Mouse (Mus musculus) midbrain, embryonic 10.5 days (tissue): ENCODE measurements around the gene Usp29. TPM values are rescaled to one million over a fixed set of nuclear protein-coding genes. Genes with fewer than 3 reads are reported as not detected.

Experiments
- DNase-seq: peaks from one replicate; pipeline ENCODE4 v3.0.0-alpha.2; 2017; ENCODE audit warnings: low spot score
- H3K27ac ChIP-seq: fragments of 300-500 bp; sonication (generic); replicated peaks from 2 replicates; pipeline ENCODE4 v1.5.1; 2016; ENCODE audit warnings: mild to moderate bottlenecking
- H3K27me3 ChIP-seq: fragments of 300-500 bp; sonication (generic); 2 replicates; pipeline ENCODE4 v1.6.1; 2016; ENCODE audit warnings: low read depth, mild to moderate bottlenecking; ENCODE audit not compliant: poor library complexity, severe bottlenecking
- H3K36me3 ChIP-seq: fragments of 300-500 bp; sonication (generic); 2 replicates; pipeline ENCODE4 v1.6.1; 2016; ENCODE audit warnings: mild to moderate bottlenecking, moderate library complexity
- H3K4me1 ChIP-seq: fragments of 300-500 bp; sonication (generic); 2 replicates; pipeline ENCODE4 v1.6.1; 2016
- H3K4me3 ChIP-seq: fragments of 300-500 bp; sonication (generic); 2 replicates; pipeline ENCODE4 v1.5.1; 2016; ENCODE audit warnings: mild to moderate bottlenecking, moderate library complexity
- H3K9me3 ChIP-seq: fragments of 300-500 bp; sonication (generic); replicated peaks from 2 replicates; pipeline ENCODE4 v1.6.1; 2016; ENCODE audit warnings: mild to moderate bottlenecking
- WGBS: fragments of 180-500 bp; shearing (Covaris S2); methylation state at CpG from one replicate; pipeline ENCODE4 v1.1.7; 2016; 5-methylcytosine and 5-hydroxymethylcytosine counted together
- polyA plus RNA-seq: library from polyadenylated mRNA; unstranded; fragments of >200 nt; fragmentation: Nextera tagmentation; extraction: Ambion mirVana; gene quantifications from 2 replicates; pipeline ENCODE4 v1.2.1, GENCODE M21; 2016

The Usp29 gene
- polyA plus RNA-seq, 1 experiment from 2014 or later = 7.7 TPM

- DNase-seq = no peak
- Histone ChIP-seq H3K4me3 (no peak overlapping the region), H3K9me3 (no peaks in the 10 kb centered on the region), H3K27ac (0 out of 2 replicates have a peak overlapping the region, but pooled peaks have one; percentile 1), H3K4me1 (peaks cover 26% of the 10 kb centered on the region), H3K36me3 (no peaks in the 10 kb centered on the region), H3K27me3 (peaks cover 7% of the 10 kb centered on the region; the same call in 1 of the 2 replicates)
- WGBS = 93% methylated on average over 10 of the region's 10 CpGs
Observed at GRCm38 (mm10) chr7:6776314-6777059, 46.1 kb downstream of the Usp29 start.

GRCm38 (mm10) chr7:6777107-6777506, 46.7 kb downstream of the Usp29 start:
- no peaks in the 10 kb centered on the region for H3K9me3 ChIP-seq
- H3K27ac ChIP-seq = peak overlapping the region; percentile 1; the same call in 1 of the 2 replicates
- H3K4me3 ChIP-seq = no peak overlapping the region
- H3K36me3 ChIP-seq = no peaks in the 10 kb centered on the region
- DNase-seq = no peak
- 76% methylated on average over 2 of the region's 2 CpGs for WGBS
- peaks cover 11% of the 10 kb centered on the region for H3K27me3 ChIP-seq
- peaks cover 31% of the 10 kb centered on the region for H3K4me1 ChIP-seq

DNA sequence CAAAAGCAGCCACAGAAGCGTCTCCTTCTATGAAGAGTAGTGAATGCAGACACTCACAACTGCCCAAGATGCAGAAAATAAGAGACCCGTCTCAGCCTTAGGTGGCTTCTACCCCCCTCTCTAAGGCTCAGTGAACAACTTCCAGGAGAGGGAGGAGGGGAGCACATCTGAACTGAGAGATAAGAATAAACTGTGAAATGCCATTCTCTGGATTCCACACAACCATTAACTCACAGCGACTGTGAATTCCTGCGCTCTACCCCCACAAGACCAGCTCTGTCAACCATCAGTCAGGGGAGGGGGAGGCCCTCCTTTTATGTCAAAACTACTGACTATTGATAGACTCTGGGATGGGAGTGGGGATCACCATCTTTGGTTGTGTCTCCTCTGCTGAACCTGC, 47.3 kb downstream of the Usp29 start:
- Histone ChIP-seq H3K27me3 (peaks cover 17% of the 10 kb centered on the region), H3K27ac (peak overlapping the region; percentile 1; the same call in 1 of the 2 replicates), H3K4me1 (peaks cover 31% of the 10 kb centered on the region), H3K4me3 (no peak overlapping the region), H3K9me3 (no peaks in the 10 kb centered on the region), H3K36me3 (no peaks in the 10 kb centered on the region)
- 66% methylated on average over 4 of the region's 4 CpGs for WGBS
- no peak for DNase-seq

GRCm38 (mm10) chr7:6779172-6779571, 48.8 kb downstream of the Usp29 start:
- H3K27me3 ChIP-seq = peaks cover 22% of the 10 kb centered on the region
- 88% methylated on average over 5 of the region's 5 CpGs for WGBS
- no peak overlapping the region for H3K27ac ChIP-seq
- H3K4me1 ChIP-seq = peaks cover 28% of the 10 kb centered on the region
- no peaks in the 10 kb centered on the region for H3K36me3 ChIP-seq
- no peak overlapping the region for H3K4me3 ChIP-seq
- no peak for DNase-seq
- no peaks in the 10 kb centered on the region for H3K9me3 ChIP-seq

DNA sequence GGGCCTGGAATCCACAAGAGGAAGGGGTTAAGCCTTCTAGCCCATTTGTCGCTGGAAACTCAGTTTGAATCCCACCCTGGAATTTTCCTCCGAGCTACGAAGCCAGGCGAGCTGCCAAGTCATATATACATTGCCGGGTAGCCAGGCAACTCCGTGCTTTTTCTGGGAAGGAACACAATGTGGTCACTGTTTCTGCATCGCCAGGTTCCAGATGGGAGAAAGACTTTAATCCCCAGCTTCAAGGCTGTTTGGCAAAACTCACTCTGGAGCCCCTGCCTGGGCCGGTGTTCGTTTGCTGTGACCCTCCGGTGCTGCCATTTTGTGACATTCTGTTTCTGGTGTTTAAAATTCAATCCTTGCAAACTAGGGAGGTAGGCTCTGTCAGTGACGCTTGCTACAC, 51.2 kb downstream of the Usp29 start:
- Histone ChIP-seq H3K27ac (0 out of 2 replicates have a peak overlapping the region, but pooled peaks have one; percentile 33), H3K27me3 (peaks cover 22% of the 10 kb centered on the region), H3K4me1 (peaks cover 35% of the 10 kb centered on the region), H3K36me3 (no peaks in the 10 kb centered on the region), H3K4me3 (no peak overlapping the region), H3K9me3 (no peaks in the 10 kb centered on the region)
- 55% methylated on average over 11 of the region's 11 CpGs for WGBS
- DNase-seq = peak; percentile 20

DNA sequence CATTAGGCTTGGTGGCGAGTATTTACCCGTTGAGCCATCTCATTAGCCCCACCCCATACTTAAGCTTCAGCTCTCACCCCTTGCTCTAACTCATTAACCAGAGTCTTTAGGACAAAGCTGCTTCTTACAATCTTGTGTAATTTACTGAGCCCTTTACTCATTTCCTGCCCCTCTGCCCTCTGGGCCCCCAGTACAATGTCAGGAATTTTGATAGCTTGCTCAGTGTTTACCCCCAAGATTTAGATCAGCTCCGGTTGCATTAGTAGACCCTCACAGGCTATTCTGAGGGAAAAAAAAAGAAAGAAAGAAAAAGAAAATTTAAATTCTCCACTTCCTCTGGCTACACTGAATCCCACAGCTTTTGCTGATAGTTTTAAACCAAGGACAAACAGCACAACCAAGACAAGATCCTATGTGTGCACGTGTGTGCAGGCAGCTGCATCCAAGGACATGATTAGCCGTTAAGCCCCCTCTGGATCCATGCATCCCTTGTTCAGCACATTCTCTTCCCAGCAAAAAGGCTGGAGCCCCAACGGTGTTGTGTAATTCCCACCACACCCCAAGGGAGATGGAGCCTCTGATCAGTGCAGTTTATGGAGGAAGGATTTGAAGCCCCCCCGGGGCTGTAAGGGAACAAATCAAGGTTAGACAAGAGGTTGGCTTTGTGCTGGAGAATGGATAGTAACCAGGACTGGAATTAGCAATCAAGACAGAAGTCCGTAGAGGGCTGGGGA, 54.1 kb downstream of the Usp29 start:
- 28% methylated on average over 8 of the region's 8 CpGs for WGBS
- Histone ChIP-seq H3K9me3 (no peaks in the 10 kb centered on the region), H3K36me3 (no peaks in the 10 kb centered on the region), H3K4me1 (peaks cover 22% of the 10 kb centered on the region), H3K27ac (peak overlapping the region; percentile 52), H3K27me3 (peaks cover 22% of the 10 kb centered on the region), H3K4me3 (no peak overlapping the region)
- peak; percentile 27 for DNase-seq

DNA sequence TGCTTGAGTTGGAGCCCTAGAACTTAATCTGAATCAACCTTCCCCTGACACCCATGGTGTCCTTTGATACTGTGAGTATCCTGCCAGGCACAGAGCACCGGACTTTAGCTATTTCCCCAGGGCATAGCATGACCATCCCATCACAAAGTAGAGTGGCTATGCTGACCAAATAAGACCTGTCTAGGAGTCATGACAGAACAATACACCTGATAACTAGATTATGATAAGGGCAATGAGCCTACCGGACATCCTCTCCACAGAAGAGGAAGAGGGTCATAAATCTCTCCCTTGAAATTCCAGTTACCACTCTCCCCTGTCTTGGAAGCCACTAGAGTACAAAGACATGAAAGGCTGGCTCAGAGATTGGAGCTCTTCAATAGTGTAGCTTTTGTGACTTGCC, 56.6 kb downstream of the Usp29 start:
- peaks cover 15% of the 10 kb centered on the region for H3K4me1 ChIP-seq

GRCm38 (mm10) chr7:6788101-6788500, 57.7 kb downstream of the Usp29 start:
- H3K9me3 ChIP-seq = no peaks in the 10 kb centered on the region

More for the DNA sequence above, 56.6 kb downstream of the Usp29 start:
- H3K9me3 ChIP-seq = no peaks in the 10 kb centered on the region
- 91% methylated on average over 2 of the region's 2 CpGs for WGBS
- H3K36me3 ChIP-seq = no peaks in the 10 kb centered on the region
- H3K27me3 ChIP-seq = peaks cover 12% of the 10 kb centered on the region
- no peak overlapping the region for H3K27ac ChIP-seq
- no peak overlapping the region for H3K4me3 ChIP-seq
- DNase-seq = no peak

DNA sequence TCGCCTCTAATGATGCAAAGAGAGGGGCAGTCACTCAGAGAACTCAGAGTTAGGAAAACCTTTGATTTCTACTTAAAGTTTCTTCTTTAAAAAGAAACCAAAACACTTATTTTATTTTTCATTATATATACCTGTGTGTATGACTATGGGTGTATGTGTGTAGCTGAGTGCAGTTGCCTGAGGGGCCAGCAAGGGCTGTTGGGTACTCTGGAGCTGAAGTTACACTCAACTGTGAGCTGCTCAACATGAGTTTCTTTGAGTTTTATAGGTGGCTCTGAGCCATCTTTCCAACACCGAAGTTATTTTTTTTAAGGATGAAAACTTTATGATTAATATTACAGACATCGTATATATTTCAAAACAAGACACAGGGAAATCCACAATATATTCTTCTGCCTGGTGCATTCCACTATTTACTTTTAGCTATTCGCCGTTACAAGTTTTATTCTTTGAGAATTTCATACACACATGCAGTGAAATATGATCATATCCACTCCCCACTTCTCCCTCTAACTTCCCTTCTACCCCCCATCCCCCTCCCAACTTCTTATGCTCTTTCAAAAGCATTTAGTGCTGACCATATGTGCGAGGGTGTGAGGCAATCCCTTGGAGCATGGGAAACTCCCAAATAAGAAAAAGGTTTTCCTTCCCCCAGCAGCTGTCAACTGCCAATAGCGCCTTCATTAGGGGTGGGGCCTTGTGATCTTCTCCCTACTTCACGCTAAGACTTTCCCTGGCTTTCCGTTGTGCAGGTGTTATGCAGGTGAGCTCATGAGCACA, 61.1 kb downstream of the Usp29 start:
- Histone ChIP-seq H3K9me3 (no peaks in the 10 kb centered on the region), H3K4me3 (no peak overlapping the region), H3K27ac (no peak overlapping the region), H3K36me3 (no peaks in the 10 kb centered on the region), H3K4me1 (no peaks in the 10 kb centered on the region), H3K27me3 (no peaks in the 10 kb centered on the region; the same call in 1 of the 2 replicates)
- no peak for DNase-seq
- WGBS = 93% methylated on average over 9 of the region's 9 CpGs

More at GRCm38 (mm10) chr7:6788101-6788500, 57.7 kb downstream of the Usp29 start:
- Histone ChIP-seq H3K36me3 (no peaks in the 10 kb centered on the region), H3K27me3 (peaks cover 1% of the 10 kb centered on the region), H3K4me3 (no peak overlapping the region), H3K4me1 (peaks cover 14% of the 10 kb centered on the region), H3K27ac (no peak overlapping the region)
- WGBS = 92% methylated on average over 2 of the region's 2 CpGs
- no peak for DNase-seq

GRCm38 (mm10) chr7:6793240-6793639, 62.9 kb downstream of the Usp29 start:
- DNase-seq = no peak
- no peaks in the 10 kb centered on the region for H3K9me3 ChIP-seq
- no peak overlapping the region for H3K4me3 ChIP-seq
- H3K27ac ChIP-seq = no peak overlapping the region
- no peaks in the 10 kb centered on the region for H3K27me3 ChIP-seq
- H3K4me1 ChIP-seq = no peaks in the 10 kb centered on the region
- 90% methylated on average over 6 of the region's 6 CpGs for WGBS
- no peaks in the 10 kb centered on the region for H3K36me3 ChIP-seq

- Histone ChIP-seq H3K4me3 (no peak overlapping the region), H3K27ac (no peak overlapping the region), H3K9me3 (no peaks in the 10 kb centered on the region), H3K36me3 (no peaks in the 10 kb centered on the region), H3K27me3 (no peaks in the 10 kb centered on the region), H3K4me1 (no peaks in the 10 kb centered on the region)
- WGBS = 85% methylated on average over 3 of the region's 3 CpGs
- DNase-seq = no peak
Observed at GRCm38 (mm10) chr7:6793811-6794210, 63.4 kb downstream of the Usp29 start.

DNA sequence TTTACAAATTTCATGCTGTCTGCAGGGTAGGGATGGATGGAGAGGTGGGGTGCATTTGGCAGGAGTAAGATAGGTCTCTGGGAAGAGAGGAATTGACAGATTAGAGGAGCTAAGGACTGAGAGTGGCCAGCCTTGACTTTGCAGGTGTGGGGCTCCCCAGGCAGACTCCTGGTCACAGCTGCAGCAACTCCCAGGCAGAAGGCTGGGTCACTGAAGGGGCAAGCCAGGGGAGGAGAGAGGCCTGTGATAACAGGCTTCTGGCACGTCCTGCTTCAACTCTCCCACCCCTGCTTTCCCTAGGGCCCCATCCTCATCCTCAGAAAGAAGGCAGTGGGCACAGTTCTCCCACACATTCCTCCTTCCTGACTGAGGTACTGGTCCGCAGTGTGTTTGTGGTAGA, 67.0 kb downstream of the Usp29 start:
- WGBS = 83% methylated on average over 2 of the region's 2 CpGs
- no peaks in the 10 kb centered on the region for H3K27me3 ChIP-seq
- no peak for DNase-seq
- H3K4me1 ChIP-seq = no peaks in the 10 kb centered on the region
- H3K9me3 ChIP-seq = no peaks in the 10 kb centered on the region
- no peak overlapping the region for H3K4me3 ChIP-seq
- H3K36me3 ChIP-seq = no peaks in the 10 kb centered on the region
- no peak overlapping the region for H3K27ac ChIP-seq
